Mouse (Mus musculus) lung, adult 2 months (tissue): ENCODE results near the gene Yif1a.

Source experiments
- CTCF ChIP-seq: fragments of 200-500 bp; IDR thresholded peaks from 2 replicates; pipeline ENCODE4 v1.5.1; 2011; ENCODE audit warnings: mild to moderate bottlenecking, low read length, control low read depth; ENCODE audit not compliant: insufficient read depth
- POLR2A ChIP-seq: fragments of 200-500 bp; IDR thresholded peaks from 2 replicates; pipeline ENCODE4 v1.6.1; 2011; ENCODE audit warnings: low read depth, mild to moderate bottlenecking, control low read depth, low read length, borderline replicate concordance; ENCODE audit errors: extremely low read depth

GRCm38 (mm10) chr19:5085145-5085863 lies 3.0 kb upstream of the Yif1a start, which contains the start of gene Tmem151a:
- TF ChIP-seq POLR2A (no peak), CTCF (no peak)
